Mouse (Mus musculus): Measurements from ENCODE around the gene Ube2j2.

The Ube2j2 gene

DNA sequence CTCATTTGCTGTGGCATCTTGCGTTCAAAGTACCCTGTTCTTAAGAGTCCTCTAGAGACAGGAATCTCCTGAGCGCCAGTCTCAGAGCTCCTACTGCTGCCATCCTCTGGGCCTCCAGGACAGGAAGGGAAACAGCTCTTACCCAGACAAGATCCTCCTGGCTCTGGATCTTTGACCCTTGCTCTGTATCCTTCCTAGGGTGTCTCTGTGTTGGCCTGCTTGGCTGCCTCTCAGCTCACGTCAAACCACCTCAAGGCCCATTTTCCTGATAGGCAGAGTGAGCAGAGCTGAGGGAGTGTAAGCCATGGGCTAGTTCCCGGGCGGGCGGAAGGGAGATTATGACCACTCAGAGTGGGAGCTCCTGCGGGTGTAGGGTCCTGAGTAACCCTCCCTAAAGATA, 19.5 kb downstream of the Ube2j2 start:
- DNase-seq (ENCODE audit: low spot score) = no peak

DNA sequence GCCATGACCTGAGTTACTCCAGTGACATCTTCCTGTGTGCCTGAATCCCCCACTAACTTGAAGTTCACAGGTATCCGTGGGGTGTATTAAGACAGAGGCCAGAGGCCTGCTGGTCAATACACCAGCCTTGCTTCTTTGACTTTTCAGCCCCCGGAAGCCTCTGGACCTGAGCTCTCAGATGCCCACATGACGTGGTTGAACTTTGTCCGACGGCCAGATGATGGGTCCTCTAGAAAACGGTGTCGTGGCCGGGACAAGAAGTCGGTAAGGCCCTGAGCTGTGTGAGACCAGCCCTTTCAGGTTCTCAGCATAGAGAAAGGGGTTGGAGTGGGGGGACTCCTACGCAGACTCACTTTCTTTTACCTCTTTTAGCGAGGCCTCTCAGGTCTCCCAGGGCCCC, 20.8 kb downstream of the Ube2j2 start:
- no peak for DNase-seq (ENCODE audit: low spot score)

DNA sequence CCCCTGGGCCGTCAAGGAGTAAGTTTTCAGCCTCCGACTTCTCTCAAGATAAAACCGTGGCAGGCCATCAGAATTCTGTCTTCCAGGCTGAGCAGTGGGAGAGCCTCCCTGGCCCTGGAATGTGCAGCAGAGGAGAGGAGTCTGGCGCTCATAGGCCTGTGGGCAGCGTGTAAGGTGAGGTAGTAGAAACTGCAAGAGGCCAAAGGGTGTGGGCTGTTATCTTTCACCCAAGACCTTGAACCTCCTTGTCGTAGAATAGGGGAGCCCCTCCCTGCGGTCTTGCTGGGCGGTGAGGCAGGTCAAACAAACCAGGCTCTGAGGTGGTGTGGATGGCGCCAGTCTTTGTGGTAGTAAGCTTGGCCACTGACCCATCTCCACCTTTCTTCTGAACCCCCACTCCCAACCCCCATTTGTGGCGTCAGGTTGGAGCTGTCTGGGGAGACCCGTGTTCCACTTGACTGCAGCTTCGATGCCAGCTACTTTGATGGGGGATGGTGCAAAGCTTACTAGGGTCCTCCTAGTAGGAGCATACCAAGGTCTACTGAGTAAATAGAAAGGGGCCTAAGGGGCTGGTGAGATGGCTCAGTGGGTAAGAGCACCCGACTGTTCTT, 25.5 kb downstream of the Ube2j2 start:
- no peak for DNase-seq (ENCODE audit: low spot score)

DNA sequence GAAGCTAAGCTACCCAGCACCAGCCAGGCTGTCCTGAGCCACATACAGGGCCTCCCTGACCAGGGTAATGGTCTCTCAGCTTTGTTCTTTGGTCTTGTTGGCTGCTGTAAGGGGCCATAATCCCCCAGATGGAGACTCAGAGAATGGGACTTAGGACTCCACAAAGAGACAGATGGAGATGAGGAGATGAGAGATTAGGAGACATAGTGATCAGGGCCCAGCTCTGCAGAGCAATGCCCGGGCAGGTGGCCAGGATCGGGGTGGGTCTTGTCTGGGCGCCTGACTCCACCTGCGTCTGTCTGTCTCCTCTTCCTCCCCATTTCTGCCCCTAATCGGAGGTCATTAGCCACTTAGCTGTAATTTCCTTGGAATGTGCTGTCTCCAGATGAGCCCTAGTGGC, 26.7 kb downstream of the Ube2j2 start:
- DNase-seq (ENCODE audit: low spot score) = no peak

DNA sequence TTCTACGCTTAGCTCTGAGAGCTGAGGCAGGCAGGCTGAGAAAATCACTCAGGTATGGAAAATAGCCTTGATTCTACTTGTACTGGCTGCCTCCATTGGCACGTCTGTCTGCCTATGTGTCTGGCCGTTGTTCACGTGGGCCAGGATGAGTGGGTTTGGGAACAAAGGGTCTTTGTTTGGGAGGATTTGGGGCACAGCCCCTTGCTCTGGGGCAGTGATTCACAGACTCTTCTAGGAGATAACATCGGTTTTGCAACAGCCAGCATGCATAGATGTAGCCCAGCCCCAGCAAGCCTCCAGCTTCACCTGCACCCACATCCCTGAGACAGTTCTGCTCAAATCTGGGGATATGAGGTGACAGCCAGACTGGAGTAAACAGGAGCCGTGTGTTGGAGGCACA, 29.0 kb downstream of the Ube2j2 start:
- DNase-seq (ENCODE audit: low spot score) = no peak

DNA sequence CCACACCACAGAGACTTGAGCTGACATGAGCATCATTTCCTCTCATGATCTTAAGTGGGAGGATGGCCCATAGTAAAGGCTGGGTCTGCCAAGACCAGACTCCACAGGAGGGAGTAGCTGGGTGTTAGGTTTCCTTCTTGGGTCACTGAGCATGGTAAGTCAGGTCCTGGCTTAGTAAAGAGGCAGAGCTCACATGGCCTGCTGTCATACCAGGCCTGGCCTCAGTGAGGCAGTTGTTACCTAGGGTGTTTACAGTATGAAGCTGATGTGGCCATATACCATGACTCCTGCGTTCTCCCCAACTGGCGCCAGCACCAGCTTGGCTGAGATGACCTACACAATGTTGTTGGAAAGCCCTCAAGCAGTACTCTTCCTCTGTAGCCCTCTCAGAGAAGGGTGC, 29.6 kb downstream of the Ube2j2 start:
- DNase-seq (ENCODE audit: low spot score) = no peak

DNA sequence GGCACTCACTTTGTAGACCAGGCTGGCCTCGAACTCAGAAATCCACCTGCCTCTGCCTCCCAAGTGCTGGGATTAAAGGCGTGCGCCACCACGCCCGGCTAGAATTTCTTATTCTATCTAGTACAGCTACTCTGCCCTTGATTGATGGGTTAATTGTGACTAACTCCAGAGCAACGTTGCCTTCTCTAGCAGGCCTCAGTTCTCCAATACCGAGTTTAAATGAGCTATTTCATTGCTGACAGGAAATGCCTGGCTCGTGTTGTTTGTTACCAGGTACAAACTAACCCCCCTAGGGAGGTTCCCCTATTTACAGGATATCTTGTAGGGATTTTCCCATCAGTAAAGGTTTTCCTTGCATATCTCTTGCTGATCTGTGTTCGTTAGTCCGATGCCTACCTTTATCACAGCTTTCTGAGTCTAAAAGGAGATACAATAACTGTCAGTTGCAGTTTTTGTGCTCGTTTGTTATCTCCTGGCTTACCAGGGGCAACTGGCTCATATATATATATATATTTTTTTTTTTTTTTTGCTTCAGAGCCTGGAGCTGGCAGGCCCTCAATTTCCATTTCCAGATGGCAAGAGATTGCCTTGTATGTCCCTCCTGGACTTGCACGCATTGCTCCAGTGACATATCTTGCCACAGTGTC, 37.9 kb downstream of the Ube2j2 start:
- no peak for DNase-seq (ENCODE audit: low spot score)

DNA sequence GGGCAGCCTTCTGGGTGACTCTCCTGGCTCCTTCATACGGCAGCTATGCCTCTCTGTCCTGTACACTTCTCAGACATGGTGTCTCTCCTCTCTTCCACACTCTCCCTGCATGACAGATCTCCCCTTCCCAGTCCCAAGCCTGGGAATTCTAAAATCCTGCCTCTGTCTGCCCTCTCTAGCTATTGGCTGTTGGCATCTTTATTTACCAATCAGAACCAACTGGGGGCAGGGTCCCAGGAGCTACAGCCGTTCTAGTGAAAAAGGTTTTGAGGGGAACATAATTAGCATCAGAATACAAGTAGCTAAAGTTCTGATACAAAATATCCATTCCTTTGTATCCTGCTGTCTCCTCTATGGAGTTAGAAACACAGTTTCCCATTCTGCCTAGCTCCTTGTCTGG, 40.2 kb downstream of the Ube2j2 start:
- no peak for DNase-seq (ENCODE audit: low spot score)

DNA sequence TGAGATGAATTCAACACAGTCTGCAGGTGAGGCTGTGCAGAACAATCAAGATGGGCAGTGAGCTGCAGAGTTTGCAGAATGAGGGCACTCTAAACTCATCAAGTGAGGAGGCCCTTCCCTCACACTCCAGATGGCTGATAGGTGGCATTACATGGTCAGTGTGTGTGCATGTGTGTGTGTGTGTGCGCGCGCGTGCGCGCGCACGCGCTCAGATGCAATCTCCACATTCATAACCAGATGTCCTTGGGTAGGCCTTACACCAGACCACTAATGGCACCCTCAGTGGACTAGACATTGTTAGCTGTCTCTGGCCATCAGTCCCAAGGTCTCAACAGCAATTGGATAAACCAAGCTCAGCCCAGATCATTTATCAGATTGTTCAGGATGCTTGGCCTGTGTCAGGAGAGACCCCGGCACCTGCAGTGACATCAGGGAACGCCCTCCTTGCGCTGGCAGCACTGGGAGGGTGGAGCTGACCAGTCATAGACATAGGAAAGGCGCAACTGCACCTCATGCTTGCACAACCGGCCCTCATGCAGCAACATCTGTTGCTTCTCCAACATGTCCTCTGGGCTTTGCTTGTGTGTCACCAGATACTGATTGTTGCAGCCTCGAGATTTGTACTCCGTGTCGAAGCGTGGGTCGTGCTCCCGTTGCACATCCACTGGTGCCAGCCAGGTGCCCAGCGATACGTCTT, 47.7 kb downstream of the Ube2j2 start:
- peak; percentile 25 for DNase-seq (ENCODE audit: low spot score)

DNA sequence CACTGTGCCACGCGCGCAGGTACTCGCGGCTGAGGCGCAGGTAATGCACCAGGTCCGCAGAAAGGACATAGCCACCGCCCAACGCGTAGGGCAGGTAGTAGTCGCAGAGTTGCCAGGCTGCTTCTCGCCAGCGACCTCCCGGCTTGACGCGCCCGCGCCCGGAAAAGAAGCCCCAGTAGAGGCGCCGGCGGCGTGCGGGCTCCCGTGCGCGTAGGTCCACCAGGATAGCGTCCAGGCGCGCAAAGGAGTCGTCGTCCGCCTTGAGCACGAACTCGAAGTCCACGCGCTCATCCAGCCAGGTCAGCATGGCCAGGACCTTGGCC, 48.2 kb downstream of the Ube2j2 start:
- DNase-seq (ENCODE audit: low spot score) = no peak

DNA sequence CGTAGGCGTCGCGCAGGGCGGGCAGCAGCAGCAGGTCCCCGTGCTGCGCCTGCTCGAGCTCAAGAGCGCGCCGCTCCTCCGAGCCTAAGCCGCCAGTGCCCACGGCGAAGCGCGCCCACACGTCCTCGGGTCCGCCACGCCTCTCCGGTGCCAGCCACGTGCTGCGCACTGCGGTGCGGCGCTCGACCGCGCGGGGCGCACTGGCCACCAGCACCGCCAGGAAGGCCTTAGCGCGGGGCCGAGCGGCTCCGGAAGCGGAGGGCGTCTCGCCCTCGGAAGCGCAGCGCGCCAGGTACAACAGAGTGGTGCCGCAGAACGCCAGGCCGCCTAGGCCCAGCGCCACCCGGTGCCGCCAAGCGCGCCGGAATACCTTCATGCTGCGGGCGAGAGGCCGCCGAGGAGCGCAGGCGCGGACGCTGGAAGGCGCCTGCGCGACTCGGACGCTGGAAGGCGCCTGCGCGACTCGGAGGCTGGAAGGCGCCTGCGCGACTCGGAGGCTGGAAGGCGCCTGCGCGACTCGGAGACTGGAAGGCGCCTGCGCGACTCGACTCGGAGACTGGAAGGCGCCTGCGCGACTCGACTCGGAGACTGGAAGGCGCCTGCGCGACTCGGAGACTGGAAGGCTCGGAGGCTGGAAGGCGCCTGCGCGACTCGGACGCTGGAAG, 48.7 kb downstream of the Ube2j2 start, which contains the start of the genes B3galt6 and Sdf4:
TSS of gene B3galt6 (minus strand) at position 409 of the 665 bp plus-strand sequence.
TSS of gene Sdf4 (plus strand) at position 632 of the 665 bp plus-strand sequence.
- DNase-seq (ENCODE audit: low spot score) = peak; percentile 79

DNA sequence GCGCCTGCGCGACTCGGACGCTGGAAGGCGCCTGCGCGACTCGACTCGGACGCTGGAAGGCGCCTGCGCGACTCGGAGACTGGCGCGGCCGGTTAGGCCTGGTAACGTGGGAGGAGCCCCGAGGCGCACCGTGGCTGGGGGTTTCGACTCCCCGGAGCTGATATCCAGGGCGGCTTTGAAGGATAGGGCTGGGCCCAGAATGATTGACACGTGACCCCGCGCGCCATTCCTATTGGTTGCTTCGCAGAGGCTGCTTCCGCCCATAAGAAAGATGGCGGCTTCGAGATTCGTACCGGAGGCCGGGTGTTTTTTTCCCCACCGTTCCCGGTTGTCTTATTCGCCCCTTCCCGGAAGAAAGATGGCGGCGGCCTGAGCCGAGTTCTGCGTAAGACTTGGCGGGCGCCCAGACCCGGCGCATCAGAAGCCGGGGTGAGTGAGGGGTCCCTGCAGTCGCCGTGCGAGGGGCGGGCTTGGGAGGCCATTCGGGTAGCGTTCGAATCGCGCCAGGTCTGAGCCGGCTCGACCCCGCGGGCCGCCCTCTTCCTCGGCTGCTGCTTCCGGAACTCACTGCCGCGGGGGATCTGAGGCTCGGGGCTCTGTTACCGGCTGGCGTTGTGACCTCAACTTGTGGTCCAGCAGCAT, 49.4 kb downstream of the Ube2j2 start:
- DNase-seq (ENCODE audit: low spot score) = peak; percentile 96

DNA sequence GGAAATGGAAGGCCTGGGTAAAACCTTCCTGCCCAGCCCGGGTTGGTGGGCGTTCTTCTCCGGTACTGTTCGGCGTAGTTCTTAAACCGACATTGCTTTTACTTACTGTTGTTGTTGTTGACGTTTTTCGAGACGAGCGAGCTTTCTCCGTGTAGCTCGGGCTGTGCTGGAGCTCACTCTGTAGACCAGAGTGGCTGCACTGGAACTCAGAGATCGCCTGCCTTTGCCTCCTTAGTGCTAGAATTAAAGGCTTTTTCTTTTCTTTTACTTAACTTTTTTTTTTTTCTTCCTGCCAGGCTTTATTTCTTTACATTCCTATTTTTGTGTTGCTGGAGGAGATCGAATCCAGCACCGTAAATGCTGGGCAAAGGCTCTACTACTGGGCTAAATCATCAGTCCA, 50.0 kb downstream of the Ube2j2 start:
- DNase-seq (ENCODE audit: low spot score) = no peak

DNA sequence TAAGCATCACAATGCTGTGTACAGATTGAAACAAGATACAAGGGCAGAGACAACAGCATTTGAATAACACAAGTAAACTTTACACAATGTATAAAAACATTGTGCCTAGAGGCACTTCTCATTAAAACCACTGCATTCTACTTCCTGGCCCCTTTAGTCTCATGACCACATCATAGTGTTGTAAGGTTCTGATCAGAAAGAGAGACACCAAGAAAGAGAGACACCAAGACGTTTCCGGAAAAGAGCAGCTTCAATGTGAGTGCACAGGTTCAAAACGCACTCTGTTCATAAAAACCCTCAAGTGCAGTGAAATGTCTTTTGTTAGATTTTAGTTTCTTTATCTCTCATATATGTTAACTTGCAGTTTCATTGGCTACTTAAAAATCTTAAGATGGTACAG, 60.5 kb downstream of the Ube2j2 start:
- DNase-seq (ENCODE audit: low spot score) = no peak

DNA sequence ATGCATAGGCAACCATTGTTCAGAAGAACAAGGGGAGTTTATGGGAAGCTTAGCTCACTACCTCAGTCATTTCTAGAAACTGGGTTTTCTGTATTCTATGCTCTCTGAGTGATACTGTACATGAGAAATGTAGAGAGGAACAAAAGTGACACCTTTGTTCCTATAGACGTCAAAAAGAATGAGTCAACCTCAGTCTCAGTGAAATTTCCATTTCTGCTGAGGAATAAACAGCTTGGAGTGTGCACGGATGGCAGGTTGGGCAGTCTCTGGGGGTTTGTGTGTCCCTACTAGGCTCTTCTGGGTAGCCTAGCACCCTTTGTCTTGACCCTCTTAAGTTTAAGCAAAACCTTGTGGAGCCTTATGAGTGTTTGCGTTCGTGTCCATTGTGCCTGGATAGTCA, 64.7 kb downstream of the Ube2j2 start:
- no peak for DNase-seq (ENCODE audit: low spot score)

Measured in urinary bladder, postnatal 14 days (tissue).